Mouse (Mus musculus) heart, adult 8-10 months (tissue): ENCODE measurements around the gene Nacc2. TPM values are rescaled to one million over a fixed set of nuclear protein-coding genes. Genes with fewer than 3 reads are reported as not detected.

Experiments used
- DNase-seq: peaks from one replicate; pipeline ENCODE4 v3.0.0; 2022; ENCODE audit warnings: low spot score
- total RNA-seq, 4 experiments: library from RNA; stranded (reverse); gene quantifications; 2 replicates each; pipeline ENCODE4 v1.2.4; 2022

The Nacc2 gene
- total RNA-seq, 4 experiments from 2014 or later: 27.6 to 44.2 (median 31.7) TPM

GRCm38 (mm10) chr2:26099851-26100250 lies 23.2 kb downstream of the Nacc2 start:
- DNase-seq: no peak

- DNase-seq: no peak
These were observed 23.8 kb downstream of the Nacc2 start for GRCm38 (mm10) chr2:26099260-26099659.

DNA sequence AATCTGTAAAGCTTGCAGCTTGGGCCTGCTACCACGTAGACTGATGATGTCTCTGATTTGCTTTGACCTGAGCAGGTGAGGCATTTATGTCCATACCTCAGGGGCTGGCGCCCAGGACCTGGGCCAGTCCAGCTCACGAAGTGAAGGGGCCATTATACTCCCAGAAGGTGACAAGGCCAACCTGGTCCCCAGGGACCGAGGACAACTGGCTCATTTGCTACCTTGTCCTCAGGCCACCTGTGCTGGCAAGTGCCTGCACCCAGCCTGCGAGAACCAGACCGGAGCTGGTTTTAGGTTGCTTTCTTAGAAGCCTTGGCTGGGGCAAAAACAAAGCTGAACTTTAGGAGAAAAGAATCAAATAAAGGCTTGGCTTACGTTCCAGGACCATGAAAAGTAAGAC lies 29.1 kb downstream of the Nacc2 start:
- no peak for DNase-seq

GRCm38 (mm10) chr2:26091771-26092393 lies 31.1 kb downstream of the Nacc2 start:
- no peak for DNase-seq

DNA sequence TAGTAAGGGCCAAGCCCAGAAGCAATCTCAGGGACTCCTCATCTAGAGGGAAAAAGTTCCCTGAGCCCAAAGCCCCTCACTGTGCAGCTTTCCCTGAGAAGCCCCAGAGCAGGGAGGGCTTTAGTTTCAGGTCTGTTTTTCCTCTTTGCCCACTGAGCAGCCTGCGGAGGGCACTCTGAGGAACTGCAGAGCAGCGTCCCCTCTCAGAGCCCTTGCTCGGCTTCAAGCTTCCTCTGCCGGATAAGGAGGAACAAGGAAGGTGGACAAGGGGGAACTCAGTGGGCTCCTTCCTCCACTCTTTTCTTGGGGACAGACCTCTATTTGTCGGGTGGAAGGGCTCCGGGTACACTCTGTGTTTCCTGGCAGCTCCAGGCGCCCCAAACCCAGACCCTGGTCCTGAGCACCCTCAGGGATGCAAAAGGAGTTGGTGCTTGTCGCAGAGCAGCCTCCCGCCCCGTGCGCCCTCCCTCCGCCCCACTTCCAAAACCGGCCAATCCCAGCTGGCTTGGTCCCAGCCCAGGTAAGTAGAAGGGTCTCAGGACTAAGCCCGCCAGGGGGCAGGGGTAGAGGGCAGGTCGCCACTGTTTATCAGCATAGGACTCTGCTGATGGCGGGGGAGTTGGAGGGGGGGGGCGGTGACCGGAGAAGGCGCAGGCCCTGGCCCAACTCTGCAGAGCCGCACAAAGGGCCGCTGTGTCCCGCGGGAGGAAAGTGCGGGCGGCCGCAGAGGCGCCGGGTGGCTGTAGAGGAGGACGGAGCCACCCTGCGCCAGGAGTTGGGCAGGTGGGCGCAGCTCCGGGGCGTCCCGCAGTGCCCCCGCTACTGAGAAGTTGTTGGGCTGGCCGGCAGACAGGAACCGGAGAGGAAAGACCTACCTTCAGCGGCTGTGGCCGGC lies 31.9 kb downstream of the Nacc2 start:
- no peak for DNase-seq

DNA sequence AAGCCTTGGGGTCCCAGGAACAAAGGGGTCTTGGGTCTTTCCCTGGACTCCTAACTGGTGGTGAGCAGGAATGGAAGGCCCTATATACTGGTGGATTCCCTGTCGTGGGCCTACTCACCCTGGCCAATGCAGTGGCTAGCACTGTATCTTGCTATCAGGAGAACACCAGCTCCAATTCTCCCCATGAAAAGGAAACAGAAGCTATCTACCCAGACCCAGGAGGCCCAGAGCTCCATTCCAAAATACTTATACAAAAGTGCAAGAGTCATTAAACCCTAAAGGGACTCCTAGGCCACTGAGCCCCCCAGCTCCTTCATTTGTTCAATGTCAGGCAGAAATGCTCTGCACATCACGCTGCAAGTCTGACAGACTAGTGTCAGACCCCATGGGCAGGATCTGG lies 34.0 kb downstream of the Nacc2 start:
- DNase-seq: no peak

- peak; percentile 18 for DNase-seq
These were observed 36.0 kb downstream of the Nacc2 start for GRCm38 (mm10) chr2:26086926-26087600.

- DNase-seq: no peak
These were observed 36.5 kb downstream of the Nacc2 start for GRCm38 (mm10) chr2:26086505-26086904.

DNA sequence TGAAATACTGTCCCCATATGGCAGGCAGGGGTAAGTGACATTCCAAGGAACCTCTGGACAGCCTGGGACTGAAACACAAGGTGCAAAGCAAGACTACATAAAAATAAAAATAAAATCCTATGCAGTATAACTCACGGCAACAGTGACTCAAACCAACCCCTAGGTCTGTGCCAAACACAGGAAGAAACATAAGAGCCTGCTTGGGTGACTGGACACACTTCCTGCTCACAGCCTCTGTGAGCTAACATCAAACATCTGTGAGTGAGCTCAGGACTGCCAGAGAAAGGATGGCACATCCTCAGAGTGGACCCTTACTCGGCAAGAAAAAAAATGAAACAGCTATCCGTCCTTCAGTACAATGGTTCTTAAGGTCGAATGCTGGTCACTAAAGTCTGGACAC lies 40.1 kb downstream of the Nacc2 start:
- DNase-seq: no peak

DNA sequence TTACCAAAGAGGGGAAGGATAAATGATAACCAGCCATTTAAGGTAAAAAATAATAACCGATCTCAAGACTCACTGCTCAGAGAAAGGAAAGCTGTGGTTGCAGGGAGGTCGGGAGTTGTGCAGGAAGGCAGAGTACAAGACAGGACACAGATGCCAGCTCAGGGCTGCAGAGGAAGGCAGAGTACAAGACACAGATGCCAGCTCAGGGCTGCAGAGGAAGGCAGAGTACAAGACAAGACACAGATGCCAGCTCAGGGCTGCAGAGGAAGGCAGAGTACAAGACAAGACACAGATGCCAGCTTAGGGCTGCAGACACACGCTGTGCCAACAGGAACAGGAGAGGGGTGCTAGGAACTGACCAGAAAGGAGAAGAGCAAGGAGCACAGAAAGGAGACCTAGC lies 42.2 kb downstream of the Nacc2 start:
- DNase-seq: no peak

GRCm38 (mm10) chr2:26079409-26079808 lies 43.6 kb downstream of the Nacc2 start:
- DNase-seq: no peak

- DNase-seq: no peak
These were observed 46.0 kb downstream of the Nacc2 start for GRCm38 (mm10) chr2:26077068-26077467.

DNA sequence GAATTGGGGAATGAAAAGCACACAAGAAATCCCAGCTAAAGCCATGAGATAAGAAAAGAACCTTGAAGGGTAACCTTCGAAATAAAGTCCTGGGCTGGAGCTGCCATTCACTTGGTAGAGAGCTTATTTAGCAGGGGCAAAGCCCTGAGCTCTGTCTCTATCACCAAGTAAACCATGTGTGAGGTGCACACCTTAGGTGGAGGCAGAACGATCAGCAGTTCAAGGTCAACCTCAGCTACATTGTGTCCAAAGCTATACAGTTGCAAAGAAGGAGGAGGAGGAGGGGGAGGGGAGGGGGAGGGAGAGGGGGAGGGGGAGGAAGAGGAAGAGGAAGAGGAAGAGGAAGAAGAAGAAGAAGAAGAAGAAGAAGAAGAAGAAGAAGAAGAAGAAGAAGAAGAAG lies 46.9 kb downstream of the Nacc2 start:
- DNase-seq: no peak

DNA sequence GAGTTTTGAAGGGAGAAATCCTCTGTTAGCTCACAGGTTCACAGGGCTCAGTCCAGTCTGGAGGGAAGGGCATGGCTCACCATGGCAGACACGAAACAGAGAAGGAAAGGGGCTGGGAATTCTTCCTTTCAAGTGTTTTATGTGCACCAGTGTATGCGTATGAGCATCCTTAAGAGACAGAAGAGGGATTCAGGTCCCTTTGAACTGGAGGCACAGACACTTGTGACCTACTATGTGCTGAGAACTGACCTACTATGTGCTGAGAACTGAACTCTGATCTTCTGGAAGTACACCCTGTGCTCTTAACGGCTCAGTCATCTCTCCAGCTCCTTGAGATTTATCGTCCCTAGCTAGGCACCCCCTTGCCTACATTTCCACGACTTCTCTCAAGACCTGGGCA lies 48.5 kb downstream of the Nacc2 start:
- DNase-seq: no peak

DNA sequence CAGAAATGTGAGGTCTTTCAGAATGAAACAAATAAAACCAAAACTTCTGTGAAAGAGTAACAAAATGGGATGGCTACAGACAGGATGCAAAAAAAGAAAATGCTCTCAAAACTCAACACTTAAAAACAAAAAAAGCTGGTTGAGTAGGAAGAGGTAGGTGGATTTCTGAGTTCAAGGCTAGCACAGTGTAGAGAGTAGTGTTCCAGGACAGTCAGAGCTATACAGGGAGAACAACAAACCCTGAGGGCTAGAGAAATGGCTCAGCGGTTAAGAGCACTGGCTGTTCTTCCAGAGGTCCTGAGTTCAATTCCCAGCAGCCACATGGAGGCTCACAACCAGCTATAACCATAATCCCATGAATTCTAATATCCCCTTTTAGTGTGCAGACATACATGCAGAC lies 54.4 kb downstream of the Nacc2 start:
- DNase-seq: no peak

- DNase-seq: no peak
These were observed 54.8 kb downstream of the Nacc2 start for GRCm38 (mm10) chr2:26068175-26068574.

- DNase-seq: no peak
These were observed 56.5 kb downstream of the Nacc2 start for GRCm38 (mm10) chr2:26066527-26066926.

DNA sequence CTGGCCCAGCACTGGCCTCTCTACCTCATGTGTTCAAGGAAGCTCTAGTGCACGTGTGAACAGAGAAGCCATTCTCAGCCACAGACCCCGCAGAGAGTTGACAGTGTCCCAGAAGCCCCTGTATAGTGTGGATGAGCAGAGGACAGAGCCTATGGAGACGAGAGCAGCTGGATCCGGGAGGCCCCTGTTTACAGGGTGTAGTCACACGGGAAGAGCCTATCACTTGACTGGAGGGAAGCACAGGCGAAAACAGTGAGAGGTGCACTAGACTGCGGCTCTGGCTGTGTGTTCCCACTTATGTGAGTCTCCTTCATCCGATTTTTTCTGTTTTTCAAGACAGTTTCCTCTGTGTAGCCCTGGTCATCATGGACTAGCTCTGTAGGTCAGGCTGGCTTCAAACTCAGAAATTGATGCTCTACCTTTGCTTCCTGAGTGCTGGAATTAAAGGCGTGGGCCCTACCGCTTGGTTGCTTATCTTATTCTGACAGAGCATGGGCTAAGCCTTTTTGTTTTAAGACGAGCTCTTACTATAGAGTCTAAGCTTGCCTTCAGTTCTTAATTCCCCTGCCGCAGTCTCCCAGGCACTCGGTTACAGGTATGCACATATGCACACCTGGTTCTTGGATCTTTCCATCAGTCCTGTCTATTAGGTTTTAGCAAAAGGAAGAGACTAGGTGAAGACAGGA lies 60.1 kb downstream of the Nacc2 start:
- no peak for DNase-seq

GRCm38 (mm10) chr2:26062241-26062640 lies 60.8 kb downstream of the Nacc2 start:
- no peak for DNase-seq

DNA sequence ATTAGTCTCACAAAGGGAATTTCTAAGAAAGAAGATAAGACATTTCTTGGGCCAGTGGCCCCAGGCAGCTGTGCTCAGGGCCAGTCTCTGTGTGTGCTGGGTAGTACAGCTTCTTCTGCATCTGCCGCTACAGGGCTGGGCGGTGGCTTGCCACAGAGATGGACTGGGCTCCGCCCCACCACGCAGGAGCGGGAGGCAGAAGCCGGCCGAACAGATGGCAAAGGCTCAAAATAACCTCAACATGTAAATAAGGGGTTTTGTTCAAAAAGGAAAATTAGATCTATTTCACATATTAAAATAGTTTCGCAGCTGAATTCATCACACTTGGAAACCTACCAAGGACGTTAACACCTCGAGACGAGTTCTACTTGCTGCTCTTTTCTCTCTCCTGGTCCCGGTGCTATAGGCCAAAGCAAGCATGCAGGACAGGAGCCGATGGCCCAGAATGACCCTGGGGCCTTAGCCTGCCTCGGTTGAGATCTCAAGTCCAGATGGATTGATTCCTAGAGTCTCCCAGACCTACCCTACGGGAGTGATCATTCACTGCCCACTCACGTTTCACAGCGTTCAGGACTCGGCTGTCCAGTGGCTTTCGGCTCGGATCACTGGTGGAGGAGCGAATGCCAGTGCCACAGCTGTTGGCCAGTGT lies 61.9 kb downstream of the Nacc2 start:
- DNase-seq: no peak

DNA sequence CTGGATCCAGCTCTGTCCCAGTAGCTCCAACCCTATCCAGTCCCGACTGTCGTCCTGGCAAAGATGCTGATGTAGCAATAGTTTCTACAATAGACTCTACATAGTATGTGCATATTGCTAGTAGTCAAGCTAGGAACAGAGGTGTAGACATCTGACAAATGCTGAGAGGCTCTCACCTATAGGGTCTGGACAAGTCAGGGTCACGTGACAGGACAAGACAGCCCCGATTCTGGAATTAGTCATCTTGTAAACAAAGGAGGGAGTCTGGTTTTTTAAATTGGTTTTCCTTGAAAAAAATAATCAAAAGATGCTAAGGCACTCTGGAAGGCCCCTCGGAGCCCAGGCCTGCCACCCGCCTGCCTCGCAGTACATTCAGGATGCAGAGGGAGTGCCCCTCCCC lies 66.0 kb downstream of the Nacc2 start:
- no peak for DNase-seq

GRCm38 (mm10) chr2:26056226-26056625 lies 66.8 kb downstream of the Nacc2 start:
- no peak for DNase-seq
